Mouse (Mus musculus) adipocyte (in vitro differentiated cells): ENCODE measurements around the gene Ezr.
"Not testable (repeated sequence)": the region's sequence is repeated elsewhere in the genome, so short reads cannot be mapped to it uniquely, and the experiment has no call there.

Source experiments
- DNase-seq: peaks from one replicate; pipeline ENCODE4 v3.0.0-alpha.2; 2016; ENCODE audit warnings: low spot score

Ezr gene

DNA sequence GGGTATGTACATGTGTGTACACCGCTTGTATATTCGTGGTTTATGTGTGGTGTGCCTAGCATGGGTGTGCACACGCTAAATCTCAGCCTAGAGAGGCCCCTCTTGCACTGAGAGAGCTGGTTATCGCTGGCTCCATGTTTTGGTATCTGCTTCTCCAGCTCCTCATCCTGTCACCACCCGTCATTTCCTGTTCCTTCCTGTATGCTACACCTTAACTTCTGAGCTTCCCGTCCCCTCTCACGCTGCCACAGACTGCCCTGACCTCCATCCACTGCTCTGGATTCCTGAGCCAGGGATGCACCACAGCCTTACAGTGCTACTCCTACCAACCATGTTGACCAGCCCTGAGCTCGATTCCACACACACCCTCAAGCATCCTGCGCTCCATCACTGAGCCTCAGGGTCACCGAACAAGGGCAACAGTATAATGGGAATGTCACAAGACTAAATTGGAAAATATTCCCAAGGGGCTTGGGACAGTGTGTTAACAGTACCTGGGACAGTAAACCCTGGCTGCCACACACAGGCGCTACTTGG, 39.5 kb downstream of the Ezr start:
- DNase-seq, result no peak

DNA sequence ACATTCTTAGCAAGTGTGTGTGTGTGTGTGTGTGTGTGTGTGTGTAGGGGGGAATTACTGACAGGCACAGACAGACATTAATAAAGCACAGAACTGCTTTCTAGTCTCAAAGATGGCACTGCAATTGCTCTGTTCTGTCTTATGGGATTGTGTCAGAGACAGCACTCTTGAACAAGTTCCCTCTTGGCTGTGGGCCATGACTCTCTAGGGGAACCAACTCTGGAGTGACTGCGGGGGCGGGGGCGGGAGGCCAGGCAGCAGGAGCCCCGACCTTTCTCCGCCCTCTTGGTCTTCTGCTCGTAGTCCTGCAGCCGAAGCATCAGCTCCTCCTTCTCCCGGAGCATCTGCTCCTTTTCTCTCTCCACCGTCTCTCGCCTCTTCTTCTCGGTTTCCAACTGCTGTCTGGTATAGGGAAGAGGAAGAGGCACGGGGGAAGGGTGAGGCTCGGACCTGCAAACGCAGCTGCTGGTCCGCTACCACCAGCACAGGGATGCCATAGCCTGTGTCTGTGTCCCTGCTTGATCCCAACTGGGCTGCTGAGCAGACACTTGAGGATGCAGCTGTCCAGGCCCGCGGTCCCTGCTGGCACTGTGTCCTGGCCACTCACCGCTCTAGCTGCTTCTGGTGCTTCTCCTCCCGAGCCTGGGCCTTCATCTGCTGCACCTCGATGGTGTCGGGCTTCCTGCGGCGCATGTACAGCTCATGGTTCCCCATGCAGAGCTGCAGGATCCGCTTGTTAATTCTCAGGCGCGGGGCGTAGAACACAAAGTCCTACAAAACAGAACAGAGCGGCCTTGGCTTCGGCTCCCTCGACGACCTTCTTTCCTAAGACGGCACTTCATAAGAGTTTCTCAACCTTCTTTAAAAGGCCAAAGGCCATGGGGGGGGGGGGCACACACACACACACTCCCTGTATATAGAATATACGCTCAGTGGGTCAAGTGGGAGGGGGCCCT, 40.2 kb downstream of the Ezr start:
- DNase-seq, result peak; percentile 49

DNA sequence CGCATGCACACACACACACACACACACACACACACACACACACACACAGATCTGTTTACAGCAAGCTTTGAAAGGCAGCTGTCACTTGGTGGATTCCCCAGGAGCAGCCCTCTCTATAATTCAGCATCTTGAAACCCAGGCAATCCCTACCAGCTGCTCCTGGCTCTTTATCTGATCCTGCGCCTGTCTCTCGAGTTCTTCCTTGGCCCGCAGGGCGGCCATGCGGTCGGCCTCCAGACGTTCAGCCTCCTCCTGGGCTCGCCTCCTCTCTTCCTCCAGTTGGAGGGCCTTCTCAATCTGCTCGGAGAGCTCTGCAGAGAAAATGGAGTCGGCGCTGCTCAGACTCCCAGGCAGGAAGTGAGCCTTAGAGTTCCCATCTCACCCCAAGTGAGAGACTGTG, 41.3 kb downstream of the Ezr start:
- DNase-seq, result no peak

DNA sequence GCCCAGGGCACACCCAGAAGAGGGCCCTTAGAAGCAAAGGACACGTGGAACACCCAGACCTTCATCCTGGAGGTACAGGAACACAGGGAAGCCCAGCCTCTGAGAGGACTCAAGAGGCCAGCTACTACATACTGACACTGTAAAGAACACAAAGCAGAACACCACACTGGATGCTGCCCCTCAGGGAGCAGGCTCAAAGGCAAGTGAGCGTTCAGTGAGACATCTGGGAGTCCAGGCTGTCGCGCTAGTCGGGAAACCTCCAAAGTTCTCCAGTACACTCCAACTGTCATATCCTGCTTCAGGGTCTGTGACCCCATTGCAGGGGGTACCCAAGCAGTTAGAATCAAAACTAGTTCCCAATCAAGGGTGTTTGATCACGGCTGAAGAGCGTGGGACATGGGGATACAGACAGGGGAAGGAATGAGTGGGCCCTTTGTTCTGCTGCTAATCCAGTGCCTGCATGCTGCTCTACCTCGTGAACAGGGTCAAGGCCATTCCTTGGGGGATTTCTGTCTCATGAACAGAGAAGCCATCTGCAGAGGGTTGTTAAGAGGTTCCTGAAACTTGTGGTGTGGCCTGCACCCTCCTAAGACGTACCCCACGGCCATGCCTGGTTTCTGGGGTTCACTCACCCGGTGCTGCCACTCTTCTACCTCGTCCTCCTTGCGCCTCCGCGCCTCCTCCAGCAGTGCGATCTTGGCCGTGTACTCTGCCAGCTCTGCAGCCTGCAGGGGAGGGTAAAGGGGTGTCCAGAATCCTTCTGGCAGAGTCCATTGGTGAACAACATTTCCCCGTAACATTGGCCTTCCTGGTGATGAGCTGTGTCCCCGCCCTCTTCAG, 42.0 kb downstream of the Ezr start:
- no peak for DNase-seq

DNA sequence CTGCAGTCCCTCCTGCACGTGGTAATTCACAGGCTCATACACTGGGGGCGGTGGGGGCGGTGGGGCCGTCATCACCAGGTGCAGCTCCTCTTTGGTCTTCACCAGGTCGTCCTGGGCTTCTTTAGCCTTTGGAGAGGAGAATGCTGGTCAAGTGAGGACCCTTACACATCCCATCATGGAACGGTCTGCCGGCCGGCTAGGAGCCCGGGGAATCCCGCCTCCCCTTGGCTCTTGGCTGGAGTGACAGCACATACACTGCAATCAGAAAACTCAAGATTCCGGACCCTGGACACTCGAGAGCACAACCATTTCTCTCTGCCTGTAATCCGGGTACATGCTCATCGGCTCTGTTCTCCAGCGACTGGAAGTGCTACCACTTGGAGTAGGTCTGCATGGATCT, 42.8 kb downstream of the Ezr start:
- DNase-seq, result no peak

DNA sequence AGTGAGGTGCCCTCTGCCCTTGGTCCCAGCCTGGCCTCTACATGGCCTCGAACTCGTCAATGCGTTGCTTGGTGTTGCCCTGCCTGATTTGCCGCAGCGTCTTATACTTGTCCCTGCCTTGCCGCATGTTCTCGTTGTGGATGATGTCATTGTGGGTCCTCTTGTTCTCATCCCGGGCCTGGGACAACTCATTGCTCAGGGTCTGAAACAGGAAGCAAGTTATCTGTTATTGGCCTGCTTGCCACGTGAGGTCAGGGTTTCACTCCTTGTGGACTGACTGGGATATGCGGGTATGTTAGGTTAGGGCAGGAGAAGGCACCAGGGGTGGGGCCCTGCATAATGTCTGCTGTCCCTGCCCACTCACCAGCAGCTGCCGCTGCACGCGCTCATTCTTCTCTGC, 43.3 kb downstream of the Ezr start:
- no peak for DNase-seq

DNA sequence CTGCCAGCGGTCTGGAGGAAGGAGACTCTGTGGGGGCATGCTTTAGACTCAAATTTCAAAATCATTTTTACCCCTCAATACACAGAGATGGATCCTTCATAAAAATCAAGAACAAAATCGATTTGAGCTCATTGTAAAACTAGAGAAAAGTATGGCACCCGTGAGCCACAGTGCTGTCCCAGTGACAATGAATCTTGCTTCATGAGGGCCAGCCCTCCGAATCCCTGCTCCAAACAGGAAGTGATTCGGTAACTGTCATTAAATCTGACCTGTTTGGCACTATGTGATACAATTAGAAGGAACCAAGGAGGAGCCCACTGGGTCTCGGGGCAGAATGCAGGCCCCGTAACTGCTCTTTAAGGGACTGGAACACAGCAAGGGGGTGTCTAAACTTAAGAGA, 43.7 kb downstream of the Ezr start:
- DNase-seq, result no peak

DNA sequence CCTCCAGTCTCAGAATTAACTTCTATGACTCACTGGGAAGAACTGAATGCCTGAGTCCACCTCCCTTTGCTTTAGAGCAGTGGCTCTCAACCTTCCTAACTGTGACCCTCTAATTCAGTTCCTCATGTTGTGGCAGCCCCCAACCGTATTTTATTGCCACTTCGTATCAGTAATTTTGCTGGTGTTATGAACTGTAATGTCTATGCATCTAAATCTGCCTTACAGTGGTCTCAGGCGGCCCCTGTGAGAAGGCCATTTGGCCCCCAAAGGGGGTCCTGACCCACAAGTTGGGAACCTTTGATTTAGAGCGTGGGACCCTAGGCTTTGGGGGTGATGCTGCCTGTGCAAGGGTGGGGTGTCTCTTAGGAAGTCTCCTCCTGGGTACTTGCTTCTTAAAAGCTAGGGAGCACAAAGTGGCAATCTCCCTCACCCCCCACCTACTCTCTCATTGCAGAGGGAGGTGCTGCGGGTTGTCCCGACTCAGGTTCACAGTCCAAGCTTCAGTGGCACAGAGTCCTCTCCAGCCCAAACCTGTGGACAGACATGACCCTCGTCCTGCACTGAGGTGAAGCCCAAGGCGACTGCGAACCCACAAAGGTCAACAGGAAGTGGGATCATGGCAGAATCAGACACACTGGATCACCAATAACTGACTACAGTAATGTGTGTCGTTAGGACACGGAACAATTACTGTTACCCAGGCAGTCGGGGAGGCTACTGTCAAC, 45.1 kb downstream of the Ezr start:
- no peak for DNase-seq

DNA sequence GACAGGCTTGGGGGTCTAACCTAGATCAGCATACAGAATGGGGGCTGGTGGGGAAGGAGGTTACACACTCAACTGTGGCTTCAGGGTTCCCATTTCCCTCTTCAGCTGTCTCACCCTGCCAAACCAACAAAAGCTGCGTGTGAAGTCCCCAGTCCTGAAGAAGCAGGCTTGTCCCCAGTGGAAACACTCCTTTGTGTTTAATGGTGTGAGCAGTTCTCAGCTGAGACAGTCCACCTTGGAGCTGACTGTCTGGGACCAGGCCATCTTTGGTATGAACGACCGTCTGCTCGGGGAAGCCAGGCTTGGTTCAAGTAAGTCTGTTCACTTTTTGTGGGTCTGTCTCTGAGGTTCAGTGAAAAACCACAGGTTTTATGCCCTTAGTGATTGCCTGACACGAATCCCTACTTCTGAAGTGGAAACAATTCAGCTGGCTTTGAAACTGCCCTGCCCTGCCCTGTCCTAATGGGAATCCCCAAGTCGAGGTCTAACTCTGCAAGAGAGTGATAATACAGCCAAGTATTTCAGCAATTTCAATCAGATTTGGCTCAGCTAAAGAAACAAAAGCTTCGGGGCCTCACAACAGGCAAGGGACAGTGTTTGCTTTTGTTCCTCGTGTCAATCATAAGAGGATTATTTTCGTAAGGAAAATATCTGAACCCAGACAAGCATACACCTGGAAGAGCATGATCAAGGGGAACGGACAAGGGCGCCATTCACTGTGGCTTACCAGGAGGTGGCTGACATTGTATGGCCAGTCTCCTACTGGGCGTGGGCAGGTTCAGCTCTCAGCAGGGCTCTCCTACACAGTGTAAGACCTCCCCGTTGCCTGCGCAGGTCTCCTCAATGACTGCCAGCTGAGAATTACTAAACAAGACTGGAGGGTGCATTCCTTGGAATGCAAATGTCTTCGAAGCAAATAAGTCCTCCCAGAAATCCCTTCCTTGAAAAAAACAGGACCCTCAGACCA, 46.0 kb downstream of the Ezr start:
- DNase-seq, result peak; percentile 20

DNA sequence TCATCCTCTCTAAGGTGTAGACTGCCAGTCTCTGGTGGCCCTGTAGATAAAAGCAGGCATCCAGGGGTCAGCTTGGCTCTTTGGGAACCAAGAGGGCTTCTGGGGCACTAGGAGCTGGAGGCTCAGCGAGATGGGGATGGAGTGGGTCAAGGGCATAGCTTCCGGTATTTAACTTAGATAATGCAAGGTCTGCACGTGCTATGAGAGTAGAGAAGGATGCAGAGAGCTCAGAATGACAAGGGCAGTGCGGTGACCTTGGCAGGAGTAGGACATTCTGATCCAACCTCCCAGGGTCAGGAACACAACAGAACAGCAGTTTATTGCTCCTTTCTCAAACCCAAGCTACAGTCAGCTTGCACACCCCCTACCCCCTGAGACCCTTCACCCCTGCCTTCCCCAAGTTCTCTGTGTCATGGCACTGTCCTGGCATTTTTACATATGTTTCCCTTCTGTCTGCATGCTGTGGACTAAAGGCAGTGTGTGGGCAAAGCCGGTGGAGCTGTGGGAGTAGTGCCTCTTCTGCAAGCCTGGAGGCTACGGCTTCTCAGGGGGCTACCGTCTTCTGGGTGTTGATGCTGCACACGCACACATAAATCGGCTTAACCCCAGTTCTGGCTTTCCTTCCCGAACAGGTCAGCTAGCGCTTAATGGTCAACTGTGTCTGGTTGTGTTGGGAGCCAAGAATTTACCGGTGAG, 47.7 kb downstream of the Ezr start:
- no peak for DNase-seq

DNA sequence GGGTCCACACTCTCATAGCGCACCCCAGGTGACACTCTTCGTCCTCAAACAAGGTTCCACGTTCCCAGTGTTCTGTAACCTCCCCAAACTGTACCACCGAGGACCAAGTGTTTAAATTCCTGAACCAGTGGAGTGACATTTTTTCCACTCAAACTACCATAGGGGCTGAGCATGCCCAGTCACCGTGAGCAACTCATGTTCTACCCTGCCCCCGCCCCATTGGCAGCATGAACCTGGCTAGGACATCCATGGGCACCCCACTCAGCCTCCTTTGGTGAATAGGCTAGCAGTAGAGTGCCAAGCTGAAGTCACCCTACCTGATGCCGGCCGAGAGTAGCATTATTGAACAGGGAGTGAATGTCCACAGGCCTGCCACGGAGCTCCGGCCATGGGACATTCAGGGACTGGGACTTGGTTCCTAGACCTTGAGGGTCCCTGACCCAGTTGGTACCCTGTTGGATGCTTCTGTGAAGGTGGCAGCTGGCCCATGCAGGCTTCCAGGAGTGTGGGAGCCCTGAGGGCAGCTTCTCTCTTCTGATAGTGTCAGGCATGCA, 49.2 kb downstream of the Ezr start:
- DNase-seq, result no peak

DNA sequence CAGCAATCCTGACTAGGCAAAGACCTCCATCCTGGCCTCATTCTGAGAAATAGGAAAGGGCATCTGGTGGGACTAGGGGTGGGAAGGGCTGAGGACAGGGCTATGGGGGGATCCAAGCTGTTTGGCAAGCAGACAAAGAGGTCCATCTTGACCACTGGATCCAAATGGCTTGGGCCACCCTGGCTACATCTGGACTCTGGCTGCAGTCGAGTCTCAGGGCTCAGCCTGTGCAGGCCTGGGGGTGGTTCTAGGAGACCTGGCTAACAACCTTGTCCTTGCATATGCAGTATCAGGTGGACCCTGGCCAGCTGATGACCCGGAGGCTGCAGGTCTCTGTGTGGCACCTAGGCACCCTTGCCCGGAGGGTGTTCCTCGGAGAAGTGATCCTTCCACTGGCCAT, 49.9 kb downstream of the Ezr start:
- DNase-seq, result no peak

DNA sequence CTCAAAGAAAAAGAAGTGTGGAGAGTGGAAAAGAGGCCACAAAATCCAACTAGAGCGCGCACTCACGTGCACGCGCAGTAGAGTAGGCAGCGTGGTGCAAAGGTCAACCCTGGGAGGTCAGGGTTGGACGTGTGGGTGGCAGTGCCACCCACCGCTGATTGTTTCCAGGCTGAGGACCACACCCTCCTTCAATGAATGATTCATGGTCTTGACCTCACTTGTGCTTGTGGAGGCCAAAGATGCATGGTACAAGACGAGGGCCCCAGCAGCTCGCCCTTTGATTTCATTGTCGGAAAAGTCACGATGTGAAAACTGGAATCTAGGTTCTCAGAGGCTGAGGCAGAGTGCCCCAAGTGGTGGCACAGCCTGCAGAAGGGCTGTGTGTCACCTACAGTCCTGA, 51.0 kb downstream of the Ezr start:
- no peak for DNase-seq

DNA sequence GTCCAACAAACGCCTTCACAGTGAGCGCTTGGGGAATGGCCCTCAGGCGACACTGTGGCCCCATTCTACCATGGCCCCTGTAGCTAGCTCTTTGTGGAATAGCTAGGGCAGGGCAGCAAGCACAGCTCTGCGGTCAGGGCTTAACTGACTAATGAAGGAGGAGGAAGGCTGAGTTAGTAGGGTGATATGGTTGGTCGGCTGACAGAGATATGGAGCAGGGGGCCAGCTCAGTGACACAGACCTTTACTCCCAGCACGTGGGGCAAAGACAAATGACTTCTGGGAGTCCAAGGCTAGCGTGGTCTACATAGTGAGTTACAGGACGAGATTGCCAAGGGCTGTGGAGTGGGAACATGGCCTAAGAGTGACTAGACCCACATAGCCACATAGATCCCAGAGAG, 51.5 kb downstream of the Ezr start:
- no peak for DNase-seq

DNA sequence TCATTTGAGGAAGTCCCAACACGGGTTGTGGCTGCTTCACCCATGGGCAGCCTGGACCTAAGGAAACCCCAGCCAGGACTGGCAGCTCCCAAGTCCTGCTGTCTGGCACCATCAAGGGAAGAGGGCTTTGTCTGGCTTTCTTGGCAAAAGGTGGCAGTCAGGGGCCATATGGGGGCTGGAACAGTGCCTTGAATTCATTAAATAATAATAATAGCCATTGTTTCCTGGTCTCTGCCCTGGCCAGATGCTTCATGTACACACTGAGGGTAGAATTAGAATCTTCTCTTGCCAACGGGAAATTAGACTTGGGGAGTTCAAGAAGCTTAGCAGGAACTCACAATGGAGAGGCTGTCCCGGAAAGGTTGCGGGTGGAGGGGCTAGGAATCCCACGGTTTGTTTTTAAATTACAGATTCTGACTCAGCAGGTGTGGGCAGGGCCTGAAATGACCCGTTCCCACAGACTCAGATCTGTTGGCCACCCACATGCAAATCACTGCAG, 53.3 kb downstream of the Ezr start:
- no peak for DNase-seq

DNA sequence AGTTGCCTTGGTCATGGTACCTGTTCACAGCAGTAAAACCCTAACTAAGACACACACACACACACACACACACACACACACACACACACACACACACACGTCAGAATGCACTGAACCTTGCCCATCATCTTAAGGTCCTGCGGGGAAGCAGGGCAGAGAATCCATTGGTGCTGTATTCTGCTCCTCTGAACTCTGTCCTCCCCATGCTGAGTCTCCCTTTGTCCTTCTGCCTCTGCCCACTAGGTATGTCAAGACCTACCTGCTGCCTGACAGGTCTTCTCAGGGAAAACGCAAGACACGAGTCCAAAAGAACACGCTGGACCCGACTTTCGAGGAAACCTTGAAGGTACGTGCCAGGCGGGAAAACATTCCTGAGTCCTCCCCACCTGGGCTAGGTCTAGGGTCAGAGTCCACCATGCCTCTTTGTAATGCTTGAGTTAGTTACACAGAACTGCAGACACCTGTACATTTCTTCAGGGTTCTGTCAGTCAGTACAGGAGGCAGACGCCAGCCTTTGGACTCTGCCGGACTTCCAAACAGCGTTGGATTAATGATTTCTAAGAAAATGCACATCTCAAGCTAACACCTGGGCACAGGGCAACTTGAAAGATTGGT, 54.5 kb downstream of the Ezr start:
- DNase-seq, result no peak

DNA sequence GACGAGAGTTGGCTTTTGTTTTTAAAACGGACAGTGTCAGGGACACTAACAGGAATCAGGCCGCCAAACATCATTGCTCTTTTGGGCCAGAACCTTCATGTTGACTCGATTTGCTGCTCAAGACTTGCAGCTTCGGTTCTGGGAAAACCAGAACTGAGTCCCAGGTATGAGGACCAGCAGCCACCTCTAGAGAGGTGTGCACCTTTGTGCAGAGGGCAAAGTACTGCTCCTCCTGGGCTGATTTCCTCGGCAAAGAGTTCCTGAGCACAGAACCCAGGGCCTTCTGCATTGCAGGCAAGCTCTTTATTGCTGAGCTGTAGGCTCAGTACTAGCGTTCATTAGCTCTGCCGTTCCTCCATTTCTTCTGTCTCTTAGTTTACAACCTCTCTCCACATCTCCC, 68.6 kb downstream of the Ezr start:
- not testable (repeated sequence) for DNase-seq

DNA sequence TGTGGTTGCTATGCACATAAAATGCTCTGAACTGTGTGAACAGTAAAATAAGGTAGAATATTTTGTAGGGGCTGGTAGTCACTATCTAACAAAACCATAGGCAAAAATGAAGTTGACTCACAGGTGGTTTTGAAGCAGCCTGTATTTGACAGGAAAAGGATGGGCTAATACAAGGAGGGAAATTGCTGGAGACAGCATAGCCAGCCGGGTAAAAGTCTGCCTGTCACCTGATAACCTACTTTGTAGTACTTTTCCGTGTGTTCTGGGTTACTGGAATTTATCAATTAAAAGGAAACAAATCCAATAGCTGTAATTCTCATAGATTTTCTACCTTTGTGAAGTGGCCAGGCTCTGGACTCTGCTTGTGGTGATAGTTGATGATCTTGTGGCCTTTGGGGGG, 69.1 kb downstream of the Ezr start:
- DNase-seq, result not testable (repeated sequence)

DNA sequence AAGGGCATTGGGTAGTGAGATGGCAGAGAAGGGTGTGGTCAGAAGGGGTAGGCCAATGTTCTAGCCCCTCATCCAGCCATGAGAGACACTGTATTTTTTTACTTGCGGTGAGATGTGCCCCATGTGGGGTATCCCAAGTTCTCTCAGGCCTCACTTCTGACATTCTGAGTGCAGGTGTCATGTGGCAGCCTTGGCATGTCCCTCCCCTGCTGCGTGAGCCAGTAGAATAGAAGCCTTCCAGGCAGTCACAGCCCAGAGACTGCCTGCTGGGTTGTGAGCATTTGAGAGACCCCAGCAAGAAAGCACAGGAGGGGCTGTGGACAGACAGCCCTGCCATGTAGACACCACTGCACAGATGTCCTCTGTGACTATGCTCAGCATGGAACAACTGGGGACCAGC, 74.4 kb downstream of the Ezr start:
- DNase-seq, result not testable (repeated sequence)
